Mouse (Mus musculus) c-Kit-positive CD71-positive TER-119-positive erythroid progenitor cells, embryonic 14.5 days (primary cell): ENCODE results near the gene Tekt1.
"Not testable (repeated sequence)": the region's sequence is repeated elsewhere in the genome, so short reads cannot be mapped to it uniquely, and the experiment has no call there.

Source experiments
- DNase-seq: peaks from one replicate; pipeline ENCODE4 v3.0.0-alpha.2; 2013; ENCODE audit warnings: low spot score

Gene Tekt1

DNA sequence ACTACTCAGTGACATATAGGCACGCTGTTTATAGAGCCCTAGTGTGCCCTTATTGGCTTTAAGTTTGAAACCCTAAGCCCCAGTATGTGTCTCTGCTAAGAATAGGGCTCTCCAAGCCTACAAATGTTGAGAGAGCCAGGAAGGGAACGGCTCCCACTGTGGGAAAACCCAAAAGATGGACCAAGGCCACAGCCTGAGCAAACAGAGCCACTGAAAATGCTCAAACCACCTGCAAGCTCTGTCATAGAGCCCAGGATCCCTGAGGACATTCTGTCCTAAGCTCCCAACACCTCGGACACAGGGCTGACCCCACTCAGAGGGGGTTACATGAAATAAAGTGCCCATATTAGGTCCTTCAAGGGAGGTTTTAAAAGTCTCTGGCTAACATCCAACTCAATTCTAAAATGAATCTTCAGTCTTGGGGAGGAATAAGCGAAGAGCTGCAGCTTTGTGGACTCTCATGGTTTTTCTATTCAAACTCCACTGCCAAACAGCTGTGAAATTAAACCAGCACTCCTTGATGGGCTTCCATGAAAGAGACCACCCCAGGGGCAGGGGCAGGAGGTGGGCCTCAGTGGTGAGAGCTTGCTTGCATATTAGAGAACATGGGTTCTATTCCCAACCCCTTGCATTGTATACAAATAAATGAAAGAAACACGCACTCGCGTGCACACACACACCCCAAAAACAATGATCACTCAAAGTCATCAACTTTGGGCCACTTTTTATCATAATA is 27.3 kb upstream of the Tekt1 start:
- no peak for DNase-seq

DNA sequence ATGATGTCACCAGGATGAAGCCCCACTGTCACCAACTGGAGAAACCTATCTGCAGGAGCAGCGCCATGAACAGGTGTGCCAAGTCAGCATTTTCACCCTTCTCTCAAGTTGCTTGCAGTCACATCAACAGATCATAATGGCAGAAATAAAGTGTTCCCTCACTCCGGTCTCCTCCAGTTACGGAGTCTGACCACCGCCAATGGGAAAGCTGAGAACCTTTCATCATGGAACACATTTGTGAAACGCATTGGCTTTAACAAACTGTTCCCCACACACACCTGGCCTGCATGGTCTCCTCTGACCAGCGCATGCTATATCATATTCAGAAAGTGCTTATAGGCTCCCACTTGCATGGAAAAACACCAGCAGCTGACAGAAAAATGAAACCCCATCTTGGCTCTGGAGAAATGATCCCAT is 25.9 kb upstream of the Tekt1 start:
- DNase-seq, result no peak

DNA sequence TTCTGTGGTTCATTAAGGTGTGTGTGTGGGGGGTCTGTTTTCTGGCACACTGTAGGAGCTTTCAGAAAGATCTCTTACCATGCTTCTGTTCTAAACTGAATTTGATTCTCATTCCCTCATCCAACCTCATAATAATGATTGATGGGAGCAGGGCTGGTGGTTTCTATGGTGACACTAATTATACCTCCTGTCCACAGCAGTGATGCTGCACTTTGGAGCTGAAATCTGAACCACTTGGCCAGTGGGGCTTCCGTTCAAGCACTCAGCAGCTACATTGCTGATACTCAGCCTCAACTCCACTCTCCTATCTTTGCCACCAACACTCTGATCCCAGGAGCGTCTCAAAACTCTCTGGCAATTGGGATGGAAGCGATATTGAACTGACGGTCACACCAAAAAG is 17.1 kb upstream of the Tekt1 start:
- no peak for DNase-seq

DNA sequence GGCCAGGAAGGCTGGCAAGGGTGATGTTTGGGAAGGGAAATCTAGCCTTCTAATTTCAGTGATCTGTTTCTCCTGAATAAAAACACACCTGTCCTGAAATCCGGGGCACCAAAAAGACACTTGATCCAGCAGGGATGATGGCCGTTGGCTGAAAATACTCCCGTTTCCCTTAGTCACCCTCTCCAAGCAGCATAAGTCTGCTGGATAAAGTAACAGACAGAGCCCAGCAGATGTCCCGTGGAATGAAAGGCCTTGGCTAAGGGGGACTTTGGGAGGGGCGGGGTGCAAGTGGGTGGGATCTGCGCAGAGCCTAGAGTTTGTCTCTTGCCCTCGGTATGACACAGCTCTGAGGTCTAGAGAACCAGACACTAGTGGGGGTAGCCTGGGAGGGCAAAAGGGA is 16.0 kb upstream of the Tekt1 start:
- DNase-seq, result no peak

DNA sequence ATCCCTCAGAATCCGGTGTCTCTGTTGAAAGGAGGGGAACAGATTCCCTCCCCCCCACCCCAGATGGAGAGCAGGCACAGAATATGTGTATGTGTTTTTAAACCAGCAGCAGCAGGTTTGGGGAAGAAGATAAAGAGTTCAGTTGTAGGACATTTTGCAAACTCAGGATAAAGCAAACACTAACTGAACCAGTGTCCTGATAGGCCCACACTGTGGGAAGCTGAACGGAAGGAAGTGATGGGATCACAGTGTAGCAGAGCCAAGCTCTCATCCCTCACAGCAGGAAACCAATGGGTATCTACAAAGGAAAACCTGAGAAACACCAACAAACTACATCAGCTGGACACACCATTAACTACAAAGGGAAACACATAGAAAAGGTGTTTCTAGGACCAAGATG is 14.3 kb upstream of the Tekt1 start:
- DNase-seq, result no peak

DNA sequence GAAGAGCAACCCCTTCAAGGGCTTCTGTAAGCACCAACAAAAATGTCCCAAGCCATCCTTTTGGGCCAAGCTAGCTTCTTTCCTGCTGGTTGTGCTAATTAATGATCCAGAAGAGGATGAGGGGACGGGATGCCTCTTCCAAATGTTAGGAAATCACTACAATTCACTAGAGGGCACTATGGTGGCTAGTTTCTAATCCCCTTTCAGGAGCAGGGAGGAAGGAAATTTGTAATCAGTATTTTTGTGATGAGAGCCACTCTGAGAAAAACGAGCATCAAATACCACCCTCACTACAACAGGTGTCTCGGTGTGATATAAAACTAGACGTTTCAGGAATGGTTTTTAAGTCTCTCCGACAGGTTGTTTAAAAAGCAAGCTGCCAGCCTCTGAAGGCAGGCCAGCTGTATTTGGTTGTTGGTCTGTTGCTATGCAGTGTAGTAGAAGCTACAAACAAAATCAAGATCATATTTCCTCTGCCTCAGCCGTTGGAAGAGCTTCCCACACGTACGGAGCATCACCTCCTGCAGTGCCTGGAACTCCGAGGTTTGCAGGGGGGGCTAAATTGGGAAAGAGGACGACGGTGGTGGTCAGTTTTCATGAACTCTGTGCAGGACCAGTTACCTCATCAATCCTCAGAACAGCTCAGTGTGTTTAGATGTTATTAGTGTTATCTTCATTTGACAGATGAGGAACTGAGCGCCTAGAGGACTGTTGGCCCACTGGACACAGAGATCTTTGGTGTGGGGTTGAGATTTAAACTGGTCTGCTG is 7.8 kb upstream of the Tekt1 start:
- no peak for DNase-seq

DNA sequence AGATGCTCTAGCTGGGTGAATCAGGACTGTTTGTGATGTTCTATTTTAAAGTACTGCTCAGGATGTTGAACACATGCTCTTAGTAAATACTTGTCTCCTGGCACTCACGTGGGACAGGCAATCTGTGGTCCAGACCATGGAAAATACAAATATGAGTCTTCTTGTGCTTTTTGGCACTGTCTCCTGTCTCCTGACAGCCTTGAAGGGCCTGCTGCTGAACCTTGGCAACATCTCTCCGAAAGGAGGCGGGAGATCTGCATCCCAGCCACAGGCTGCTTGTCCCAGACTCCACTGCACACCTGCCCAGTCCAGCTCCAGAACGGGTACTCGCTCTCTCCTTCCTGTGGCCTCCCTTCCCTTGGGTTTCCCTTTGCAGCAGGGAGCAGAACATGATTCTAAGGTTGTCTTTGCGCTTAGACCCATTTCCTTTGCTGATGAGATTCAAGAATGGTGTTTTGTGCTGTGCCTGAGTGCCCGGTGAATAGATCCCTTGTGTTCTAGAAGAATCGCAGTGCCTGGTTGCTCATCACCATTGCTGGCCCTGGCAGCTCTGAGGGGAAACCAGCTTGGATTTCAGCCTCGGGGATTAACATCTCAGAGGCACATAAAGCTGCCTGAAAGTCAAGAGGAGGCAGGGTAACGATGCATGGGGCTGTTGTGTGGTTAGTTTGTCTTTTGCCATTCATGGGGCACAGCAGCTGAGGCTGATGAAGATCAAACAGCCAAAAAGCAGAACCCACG is 5.9 kb upstream of the Tekt1 start:
- DNase-seq, result no peak

DNA sequence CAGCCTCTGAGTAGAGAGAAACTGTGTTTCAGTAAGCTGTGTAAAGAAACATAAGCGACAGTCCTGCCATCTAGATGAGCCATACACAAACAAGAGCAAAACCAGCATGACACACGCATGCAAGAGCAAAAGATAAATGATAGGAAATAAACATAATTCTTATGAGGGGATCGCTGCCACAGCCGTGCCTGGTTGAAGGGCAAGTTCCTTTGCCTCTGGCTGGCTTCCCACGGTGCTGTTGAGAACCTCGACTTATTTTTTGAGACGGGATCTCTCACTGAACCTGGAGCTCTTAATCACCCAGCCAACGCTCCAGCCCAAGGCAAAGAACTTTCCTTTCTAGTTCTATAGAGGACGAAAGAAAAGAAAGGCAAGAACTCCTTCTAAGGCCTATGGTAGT is 3.9 kb upstream of the Tekt1 start:
- no peak for DNase-seq

DNA sequence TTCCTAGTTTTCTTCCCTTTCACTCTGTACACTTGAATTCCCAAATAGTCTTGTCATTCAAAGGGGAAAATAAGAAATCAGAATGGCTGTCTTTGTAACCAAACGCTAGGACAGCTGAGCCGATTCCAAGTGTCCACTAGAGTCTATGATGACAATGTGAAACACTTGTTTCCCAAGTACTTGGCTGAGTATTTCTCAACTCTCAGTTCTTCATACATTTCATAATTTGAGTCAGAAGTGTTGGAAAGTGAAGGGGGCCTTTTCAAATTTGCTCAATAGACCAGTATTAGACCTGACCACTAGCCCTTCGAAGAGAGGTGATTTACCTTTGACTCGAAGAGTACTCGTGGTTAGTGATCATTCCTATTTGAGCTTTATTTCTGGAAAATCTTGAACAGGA is 2.3 kb upstream of the Tekt1 start:
- no peak for DNase-seq

DNA sequence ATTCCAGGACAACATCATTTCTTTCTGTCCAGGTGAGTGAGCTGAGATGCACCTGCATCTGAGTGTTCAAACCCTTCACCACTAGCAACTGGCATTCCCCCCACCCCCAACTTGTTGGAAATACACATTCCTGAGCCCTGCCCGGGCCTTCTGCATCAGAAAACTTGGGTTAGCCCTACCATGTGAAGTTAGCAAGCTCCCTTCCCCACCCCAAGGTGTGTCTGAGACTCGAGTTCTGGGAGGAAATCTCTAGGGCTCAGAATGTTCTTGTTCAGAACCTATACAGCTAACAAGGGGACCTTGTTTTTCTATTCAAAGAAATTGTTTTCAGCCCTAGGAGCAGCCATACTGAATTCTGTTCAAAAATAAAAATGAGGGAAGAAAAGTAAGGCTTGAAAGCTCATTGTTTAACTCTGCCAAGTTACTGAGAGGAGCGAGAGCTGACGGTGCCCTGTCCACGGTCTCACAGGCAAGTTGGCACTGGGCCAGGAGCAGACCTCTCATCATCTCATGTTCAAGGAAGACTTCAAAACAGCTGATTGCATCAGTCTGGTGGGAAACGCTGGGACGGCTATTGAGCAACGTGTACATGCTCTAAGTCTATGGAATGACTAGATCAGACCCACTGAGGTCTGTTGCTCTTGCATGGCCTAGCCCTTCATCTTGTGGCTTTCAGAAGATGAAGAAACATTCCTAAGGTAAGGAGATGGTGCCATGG is 1.4 kb upstream of the Tekt1 start:
- DNase-seq, result no peak

DNA sequence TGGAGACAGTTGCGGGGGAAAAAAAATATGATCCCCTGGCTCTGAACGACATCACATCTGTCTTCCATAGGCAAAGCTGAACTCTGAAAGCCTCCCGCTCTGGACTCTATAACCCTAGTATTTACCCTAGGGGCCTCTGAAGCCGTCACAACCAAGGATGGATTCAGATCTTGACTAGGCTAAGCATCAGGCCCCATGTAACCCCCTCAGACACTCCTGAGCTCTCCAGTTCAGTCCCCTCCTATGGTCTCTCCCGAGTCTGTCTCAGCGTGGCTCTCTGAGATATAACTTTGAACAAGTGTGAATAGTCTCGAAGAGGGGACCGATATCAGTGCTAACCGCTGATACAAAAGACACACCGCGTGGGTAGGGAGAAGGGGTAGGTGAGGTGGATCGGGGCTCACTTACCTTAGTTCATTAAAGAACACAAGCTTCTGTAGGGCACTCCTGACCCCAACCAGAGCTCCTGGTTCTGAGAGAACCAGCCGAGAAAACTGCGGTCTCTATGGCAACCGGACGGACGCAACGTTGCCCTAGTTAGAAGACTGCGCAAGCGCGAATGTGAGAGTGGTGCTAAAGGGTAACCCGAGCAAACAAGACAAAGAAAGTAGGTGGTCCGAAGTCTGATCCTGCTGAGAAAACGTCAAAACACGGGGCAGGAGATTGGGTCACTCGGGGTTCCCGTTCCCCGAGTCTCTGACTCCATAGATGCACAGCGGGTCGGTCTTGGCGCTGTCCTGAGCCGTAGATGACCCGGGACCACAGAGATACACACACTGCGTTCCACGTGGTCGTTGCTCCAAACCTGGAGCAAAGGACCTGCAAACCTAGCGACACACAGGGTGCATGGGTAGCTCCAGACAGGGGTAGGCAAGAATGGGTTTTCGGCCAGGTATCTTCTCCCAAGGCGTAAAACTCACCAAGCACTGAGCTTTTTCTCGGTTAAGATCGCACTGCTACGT is 576 bp downstream of the Tekt1 start:
- no peak for DNase-seq

DNA sequence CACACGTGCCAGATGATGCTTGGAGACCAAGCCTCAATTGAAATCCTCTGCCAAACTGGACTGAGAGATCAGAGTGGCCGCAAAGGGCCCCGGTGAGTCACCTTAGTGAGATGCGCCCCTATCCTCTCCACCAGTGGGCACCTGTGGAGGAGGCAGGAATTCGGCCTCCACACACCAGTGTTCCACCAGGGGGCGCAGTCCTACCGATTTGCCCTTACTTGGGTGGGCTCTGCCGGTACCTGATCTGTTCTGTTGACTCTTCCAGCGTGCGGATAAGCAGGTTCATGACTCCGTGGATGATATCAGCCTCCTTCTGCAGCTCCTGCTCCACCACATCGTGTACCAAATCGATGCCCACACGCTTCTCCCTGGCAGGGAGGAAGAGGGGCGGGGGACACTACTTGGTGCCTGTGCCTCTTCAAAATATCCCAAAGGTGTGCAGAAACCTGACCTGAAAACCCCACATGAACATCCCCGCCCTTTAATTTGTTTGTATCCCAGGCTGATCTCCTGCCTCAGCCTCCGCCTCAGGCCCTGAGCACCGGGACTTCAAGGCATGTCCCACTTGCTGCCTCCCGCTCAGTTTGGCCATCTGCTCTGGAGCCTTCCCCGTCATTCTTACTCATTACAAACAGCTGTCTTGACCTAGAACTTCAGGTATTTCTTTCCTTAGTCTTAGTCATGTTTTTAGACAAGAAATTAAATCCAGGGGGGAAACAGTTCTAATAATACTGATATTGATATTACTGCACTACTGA is 7.1 kb downstream of the Tekt1 start:
- DNase-seq, result peak; percentile 57

DNA sequence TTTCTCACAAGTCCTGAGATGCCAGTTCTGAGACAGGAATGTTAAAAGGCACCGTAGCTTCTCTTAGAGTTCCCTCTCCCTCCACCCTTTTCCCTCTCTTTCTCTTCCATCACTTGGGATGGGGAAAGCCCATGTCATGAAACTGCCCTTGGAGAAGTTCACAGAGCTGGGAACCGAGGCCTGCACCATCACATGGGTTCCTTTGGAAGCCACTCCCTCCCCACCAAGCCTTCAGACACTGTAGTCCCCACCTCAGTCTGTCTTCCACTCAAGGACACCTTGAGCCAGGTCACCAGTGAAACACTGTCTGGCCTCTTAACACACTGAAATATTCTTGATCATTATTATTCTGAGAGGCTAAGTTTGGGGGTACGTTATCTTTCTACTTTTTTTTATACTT is 9.1 kb downstream of the Tekt1 start:
- no peak for DNase-seq

DNA sequence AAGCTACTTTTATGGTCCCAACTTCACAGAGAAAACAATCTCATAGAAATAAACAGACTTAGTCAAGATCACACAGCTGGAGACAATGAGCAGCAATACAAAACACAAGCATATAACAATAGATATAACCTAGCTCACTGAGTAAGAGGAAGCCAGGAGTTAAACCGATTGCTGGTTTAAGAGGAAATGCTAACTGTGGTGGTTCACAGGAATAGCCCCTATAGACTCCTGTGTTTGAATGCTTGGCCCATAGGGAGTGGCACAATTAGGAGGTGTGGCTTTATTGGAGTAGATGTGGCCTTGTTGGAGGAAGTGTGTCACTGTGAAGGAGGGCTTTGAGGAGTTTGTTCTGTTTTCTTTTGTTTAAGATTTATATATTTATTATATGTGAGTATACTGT is 10.0 kb downstream of the Tekt1 start:
- DNase-seq, result no peak

DNA sequence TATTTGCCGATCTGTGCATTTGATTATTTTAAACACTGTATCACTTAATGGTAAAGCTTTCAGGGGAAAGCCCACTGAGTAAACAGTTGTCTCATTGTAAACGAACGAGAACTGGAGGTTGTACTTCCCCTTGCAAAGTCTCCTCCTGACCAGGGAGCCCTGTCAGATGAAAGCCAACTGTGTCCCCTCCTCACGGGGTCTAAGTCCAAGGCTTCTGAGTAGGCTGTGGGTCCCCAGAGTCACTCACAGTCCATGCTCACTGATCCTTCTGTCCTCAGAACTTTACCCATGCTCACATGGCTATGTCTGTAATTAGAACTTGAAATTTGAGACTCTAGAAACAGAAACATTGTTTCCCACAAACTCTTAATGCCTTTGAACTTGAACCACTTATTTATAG is 12.6 kb downstream of the Tekt1 start:
- no peak for DNase-seq

DNA sequence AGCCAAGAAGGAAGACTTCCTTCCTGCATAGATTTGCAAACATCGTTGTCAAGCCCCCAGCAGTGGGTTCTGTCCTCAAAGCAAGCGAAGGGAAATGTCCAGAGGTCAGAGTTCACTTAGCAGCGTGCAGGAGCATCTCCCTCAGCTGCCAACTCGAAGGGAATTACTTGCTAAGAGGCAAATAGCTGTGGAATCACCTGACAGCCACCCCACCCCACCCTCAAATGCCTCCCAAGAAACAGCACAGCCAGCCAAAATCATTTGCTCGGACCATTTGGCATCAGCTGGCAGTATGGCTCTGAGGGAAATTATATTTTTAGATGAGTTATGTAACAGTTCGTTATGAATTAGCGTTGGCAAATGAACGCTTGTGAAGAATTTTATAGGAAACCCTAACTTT is 13.2 kb downstream of the Tekt1 start:
- no peak for DNase-seq

DNA sequence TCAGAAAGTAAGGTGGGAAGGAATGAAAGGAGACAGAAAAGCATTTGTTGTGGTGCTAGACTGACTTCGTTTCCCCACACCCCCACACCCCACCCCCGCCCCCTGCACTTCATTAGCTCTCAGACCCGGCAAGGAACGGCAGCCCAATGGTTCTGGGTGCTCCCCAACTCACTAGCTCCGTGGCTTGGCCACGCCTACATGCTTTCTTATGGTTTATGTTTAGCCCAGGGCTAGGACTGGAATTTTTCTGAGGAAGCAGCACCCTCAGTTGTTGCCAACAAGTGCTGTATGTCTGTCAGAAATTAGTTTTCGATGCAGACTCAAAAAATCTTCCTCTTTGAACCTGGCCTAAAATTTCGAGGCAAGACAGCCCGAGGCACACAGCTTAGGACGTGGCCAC is 13.7 kb downstream of the Tekt1 start:
- DNase-seq, result no peak

DNA sequence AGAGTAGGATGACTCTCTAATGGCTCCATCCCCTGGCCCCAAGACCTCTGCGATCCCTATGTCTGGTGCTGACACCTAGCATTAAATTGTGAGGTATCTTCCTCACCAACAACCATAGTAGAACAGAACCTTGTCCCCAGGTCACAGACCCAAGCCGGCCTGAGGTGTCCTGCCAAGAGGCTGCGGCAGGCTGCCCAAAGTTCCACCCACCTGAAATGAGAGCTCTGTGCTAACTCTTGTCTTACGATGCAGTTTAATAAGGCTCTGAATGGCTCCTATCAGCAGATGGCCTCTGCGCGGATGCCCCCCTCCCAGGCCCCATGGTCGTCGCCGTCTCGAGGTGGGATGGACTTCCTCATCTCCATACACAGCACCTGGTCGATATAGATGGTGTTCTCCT is 17.8 kb downstream of the Tekt1 start:
- DNase-seq, result no peak

DNA sequence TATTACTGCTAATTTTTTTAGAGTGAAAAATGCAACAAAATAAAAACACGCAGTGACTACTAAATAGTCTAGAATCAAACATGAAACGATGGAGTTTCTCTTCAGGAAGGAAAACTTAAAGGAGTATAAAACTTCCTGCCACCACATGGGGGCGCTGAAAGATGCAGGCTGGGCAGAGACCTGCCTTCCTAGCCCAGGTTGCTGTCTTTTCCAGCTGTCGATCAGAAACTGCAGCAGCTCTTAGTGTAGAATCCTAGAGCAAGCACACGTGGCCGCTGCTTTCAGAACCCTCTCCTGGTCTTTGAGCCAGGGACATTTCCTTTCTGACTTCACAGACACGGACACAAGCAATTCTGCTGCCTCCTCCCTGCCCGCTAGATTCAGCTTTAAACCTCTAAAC is 18.3 kb downstream of the Tekt1 start:
- peak; percentile 38 for DNase-seq

DNA sequence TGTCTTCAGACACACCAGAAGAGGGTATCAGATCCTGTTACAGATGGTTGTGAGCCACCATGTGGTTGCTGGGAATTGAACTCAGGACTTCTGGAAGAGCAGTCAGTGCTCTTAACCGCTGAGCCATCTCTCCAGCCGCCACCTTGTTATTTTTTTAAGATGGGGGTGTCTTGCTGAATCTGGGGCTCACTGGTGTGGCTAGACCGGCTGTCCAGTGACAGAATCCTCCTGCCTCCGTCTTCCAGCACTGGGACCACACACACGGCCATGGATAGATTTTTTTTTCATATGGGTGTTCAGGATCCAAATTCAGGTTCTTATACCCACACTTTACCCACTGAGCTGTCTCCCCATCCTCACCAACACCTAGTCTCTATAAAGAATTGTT is 19.0 kb downstream of the Tekt1 start:
- DNase-seq, result not testable (repeated sequence)
